Mouse (Mus musculus): ENCODE measurements around the gene Dusp28.

Dusp28 gene

DNA sequence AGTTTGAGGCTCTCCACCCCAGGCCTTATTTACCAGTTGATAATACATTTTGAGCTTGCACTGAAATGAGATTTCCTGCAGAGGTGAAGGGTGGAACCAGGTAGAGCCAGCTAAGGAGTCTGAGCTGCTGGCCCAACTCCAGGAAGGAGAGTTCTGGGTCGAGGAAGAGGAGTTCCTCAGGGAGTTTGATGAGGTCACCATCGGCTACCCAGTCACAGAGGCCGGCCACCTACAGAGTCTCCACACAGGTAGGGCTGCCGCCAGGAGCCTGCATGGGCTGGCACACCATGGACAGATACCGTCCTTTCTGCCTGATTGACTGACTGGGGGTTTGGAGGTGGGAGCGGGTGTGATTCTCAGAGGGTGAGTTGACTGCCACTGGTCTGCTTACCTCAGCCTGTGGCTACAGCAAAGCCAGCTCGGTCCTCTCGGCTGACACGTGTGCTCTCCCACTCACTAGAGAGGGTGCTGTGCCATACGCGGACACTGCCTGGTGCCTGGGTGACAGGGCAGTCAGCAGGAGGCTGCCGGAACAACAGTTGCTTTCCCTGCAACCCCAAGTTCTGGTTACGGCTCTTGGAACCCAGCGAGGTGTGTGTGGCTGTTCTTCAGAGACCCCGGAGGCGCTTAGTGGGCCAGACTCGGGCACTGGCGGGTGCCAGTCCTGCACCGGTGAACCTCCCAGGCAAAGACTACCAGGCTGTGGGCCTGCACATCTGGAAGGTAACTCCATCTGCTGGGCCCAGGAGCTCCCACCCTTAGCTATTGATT lies 36.6 kb downstream of the Dusp28 start:
- DNase-seq, result peak in 1 of 2 experiments; percentile 1

DNA sequence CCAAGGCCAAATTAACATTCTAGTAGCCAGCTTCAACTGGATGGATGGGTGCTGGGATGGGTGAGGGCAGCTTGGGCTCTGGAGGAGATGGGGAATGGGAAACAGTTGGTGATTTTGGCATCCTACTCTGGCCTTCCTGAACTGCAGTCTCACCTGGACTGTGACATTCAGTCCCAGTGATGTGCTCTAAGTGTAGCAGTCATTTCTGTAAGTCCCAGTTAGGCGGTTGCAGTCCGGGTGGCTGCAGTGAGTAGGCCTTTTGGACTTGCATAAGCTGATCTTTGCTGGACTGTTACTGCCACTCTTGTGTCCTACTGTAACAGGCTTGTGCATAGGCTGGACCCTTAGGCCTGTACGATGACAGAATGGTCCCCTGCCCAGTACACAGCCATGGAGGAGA lies 41.2 kb downstream of the Dusp28 start:
- DNase-seq, result peak in 1 of 2 experiments; percentile 2

- peak in 1 of 2 experiments; percentile 2 for DNase-seq
These were observed 42.6 kb downstream of the Dusp28 start for GRCm38 (mm10) chr1:92949426-92949825.

DNA sequence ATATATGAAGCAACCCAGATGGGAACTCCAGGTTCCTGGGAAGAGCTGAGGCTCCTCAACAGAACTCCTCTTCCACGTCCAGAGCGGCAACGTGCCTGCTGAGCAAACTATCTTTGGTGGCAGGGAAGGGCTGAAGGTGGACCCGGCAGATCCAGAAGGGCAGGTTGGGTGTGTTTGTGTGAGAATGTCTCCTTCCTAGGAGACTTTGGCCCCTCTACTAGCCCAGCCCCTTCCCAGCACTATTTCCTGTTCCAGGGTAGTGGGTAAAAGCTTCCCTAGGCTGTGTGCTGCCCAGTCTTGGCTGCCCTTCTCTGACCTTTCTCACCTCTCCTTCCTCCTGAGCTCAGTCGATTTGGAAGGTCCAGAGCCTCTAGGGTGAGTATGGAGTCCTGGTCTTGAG lies 43.8 kb downstream of the Dusp28 start, which contains the start of gene Gpr35:
Gene Gpr35 (plus strand): TSS at position 259 of the 400 bp plus-strand sequence.
- DNase-seq, result no peak

DNA sequence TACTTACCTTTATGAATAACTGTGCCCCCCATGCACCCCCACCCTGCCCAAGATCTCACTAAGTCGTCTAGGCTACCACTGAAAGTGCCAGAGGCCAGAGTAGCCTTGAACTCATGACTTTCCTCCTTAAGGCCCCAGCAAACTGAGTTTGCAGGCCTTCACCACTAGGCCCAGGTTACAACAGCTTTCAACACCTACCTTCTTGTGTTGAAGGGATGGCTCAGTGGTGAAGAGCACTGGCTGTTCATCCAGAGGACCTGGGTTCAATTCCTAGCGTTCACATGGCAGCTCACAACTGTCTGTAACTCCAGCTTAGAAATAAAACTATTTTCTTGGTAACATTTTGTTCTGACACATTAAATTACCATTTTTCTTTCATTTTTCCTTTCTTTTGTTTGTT lies 46.9 kb downstream of the Dusp28 start:
- no peak for DNase-seq

GRCm38 (mm10) chr1:92956571-92957335 lies 50.0 kb downstream of the Dusp28 start:
- peak; percentile 41 to 44 for DNase-seq

Measured in thymus, adult 18-20 months (tissue).